Mouse (Mus musculus): ENCODE measurements around the gene Dand5.

DNA sequence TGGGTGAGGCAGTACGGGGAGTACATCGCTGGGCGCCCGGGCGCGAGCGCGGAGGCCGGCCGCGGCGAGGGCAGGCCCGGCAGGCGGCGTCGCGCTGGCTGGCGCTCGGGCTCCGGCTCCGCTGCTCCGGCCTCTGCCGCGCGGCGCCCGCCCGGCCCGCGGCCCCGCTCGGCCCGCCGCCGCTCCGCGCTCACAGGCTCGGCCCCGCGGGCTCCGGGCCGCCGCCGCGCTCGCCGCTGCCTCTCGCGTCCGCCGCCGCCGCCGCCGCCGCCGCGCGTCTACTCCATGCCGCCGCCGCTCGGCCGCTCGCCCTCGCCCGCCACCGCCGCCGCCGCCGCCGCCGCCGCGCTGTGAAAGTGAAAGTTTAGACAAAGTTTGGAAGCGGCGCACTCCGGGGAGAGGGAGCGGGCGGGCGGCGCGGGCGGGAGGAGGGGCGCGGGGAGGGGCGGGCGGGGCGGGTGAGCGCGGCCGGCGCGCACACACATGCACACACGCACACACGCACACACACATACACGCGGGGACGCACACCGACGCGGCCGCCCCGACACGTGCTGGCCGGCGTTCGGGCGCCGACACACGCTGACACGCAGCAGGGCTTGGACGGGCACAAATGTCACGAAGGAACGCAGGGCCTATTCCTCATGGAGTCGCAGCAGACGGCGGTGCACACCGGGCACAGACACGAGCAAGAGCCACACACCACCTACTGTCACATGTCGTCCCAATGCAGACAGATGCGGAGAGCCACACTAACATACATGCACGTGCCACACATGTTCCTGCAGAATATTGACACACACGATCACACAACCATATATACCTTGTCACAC, 22.4 kb downstream of the Dand5 start, which contains the start of gene Nfix:
- TF ChIP-seq POLR2A (IDR thresholded peaks at IDR 0.05; ENCODE audit: low read depth, low read length) (no peak), CTCF (IDR thresholded peaks at IDR 0.05; ENCODE audit: extremely low read depth, insufficient read length, insufficient replicate concordance, low read depth, low read length) (no peak)

Measured in small intestine, adult 2 months (tissue).